Mouse (Mus musculus) left cerebral cortex, adult 2 months (tissue): ENCODE results near the gene Ctdspl2. TPM values are rescaled to one million over a fixed set of nuclear protein-coding genes. Genes with fewer than 3 reads are reported as not detected.
A peak's percentile ranks its signal among the peaks of the same experiment; 100 is the strongest.
"Not testable (repeated sequence)": the region's sequence is repeated elsewhere in the genome, so short reads cannot be mapped to it uniquely, and the experiment has no call there.

Experiments used
- DNase-seq, 2 experiments: peaks; one replicate each; pipeline ENCODE4 v3.0.0; 2021 to 2022; ENCODE audit warnings: low spot score in 2 of 2, mixed read lengths in 1 of 2; ENCODE audit errors: extremely low spot score in 1 of 2
- H3K27ac ChIP-seq: fragments of 200-600 bp; 2 replicates; pipeline ENCODE4 v1.8.1; 2022
- H3K4me3 ChIP-seq: fragments of 200-600 bp; 2 replicates; pipeline ENCODE4 v1.8.1; 2022
- CTCF ChIP-seq: fragments of 200-600 bp; IDR thresholded peaks from 2 replicates; pipeline ENCODE4 v1.8.1; 2022; ENCODE audit warnings: antibody characterized with exemption, mild to moderate bottlenecking, moderate library complexity
- intact Hi-C: fragments of 180-260 bp; cut with DNase I; formaldehyde crosslinking; loops from one replicate; pipeline ENCODE4 v1.15.1; 2025
- long read RNA-seq, 2 experiments: library from polyadenylated mRNA; stranded (forward); transcript quantifications; one replicate each; pipeline ENCODE4 v2.0.0; 2021; ENCODE audit warnings: borderline mapping rate in 2 of 2
- total RNA-seq, 2 experiments: library from RNA; stranded (reverse); gene quantifications; 2 replicates each; pipeline ENCODE4 v1.2.3; 2021

Ctdspl2 gene
- total RNA-seq, result 10 to 100 TPM; 33.2 to 34.2 TPM
- long read RNA-seq, experiment 1, full-length matches to known transcripts, result 20 of 28 reads
- long read RNA-seq, experiment 1, partial matches to known transcripts, result 2 of 28 reads
- long read RNA-seq, experiment 1, other reads (novel, unspliced or antisense), result 6 of 28 reads
- long read RNA-seq, experiment 2, full-length matches to known transcripts, result 10 of 16 reads
- long read RNA-seq, experiment 2, partial matches to known transcripts, result 1 of 16 reads
- long read RNA-seq, experiment 2, other reads (novel, unspliced or antisense), result 5 of 16 reads

GRCm38 (mm10) chr2:121955765-121956223, at the start of gene Ctdspl2, which contains the start of gene Mageb3:
Gene Ctdspl2 (plus strand): TSS chr2:121956001.
Gene Mageb3 (minus strand): TSS chr2:121956092.
- intact Hi-C loops, result loop anchor here (1.0 kb wide), 1 partner anchor 88 kb away; no protein-coding TSS in a partner anchor
- H3K27ac ChIP-seq, result peak within 1 kb of the TSS; percentile 95
- H3K4me3 ChIP-seq, result peak within 1 kb of the TSS; percentile 96
- peak; percentile 5; the same call in 1 of the 2 replicates for TF ChIP-seq CTCF
- peak; percentile 92 to 94 for DNase-seq

- DNase-seq, result no peak
- intact Hi-C loops, result no loop called here
- peak; percentile 23 for TF ChIP-seq CTCF
- Histone ChIP-seq H3K4me3 (no peak overlapping the region), H3K27ac (no peak overlapping the region)
These were observed 45.8 kb upstream of the Ctdspl2 start for GRCm38 (mm10) chr2:121909975-121910374.

GRCm38 (mm10) chr2:121916047-121916970, 39.5 kb upstream of the Ctdspl2 start:
- no peak for TF ChIP-seq CTCF
- no peak for DNase-seq
- H3K27ac ChIP-seq, result no peak overlapping the region; the same call in 1 of the 2 replicates
- intact Hi-C loops, result no loop called here
- no peak overlapping the region for H3K4me3 ChIP-seq

- H3K27ac ChIP-seq, DNase-seq, intact Hi-C loops, H3K4me3 ChIP-seq: not testable (repeated sequence)
These were observed 18.2 kb upstream of the Ctdspl2 start for GRCm38 (mm10) chr2:121937624-121938023.

GRCm38 (mm10) chr2:121943364-121943763, 12.4 kb upstream of the Ctdspl2 start:
- Histone ChIP-seq H3K4me3 (no peak overlapping the region), H3K27ac (no peak overlapping the region)
- intact Hi-C loops, result no loop called here
- no peak for TF ChIP-seq CTCF
- no peak for DNase-seq

- Histone ChIP-seq H3K4me3 (peak overlapping the region; percentile 96), H3K27ac (peak overlapping the region; percentile 95)
- intact Hi-C loops, result no loop called here
- DNase-seq, result no peak
- TF ChIP-seq CTCF, result no peak
These were observed 687 bp upstream of the Ctdspl2 start for GRCm38 (mm10) chr2:121954971-121955656.

GRCm38 (mm10) chr2:121956224-121957018, 620 bp downstream of the Ctdspl2 start:
- intact Hi-C loops, result loop anchor here (1.0 kb wide), 1 partner anchor 89 kb away; no protein-coding TSS in a partner anchor

GRCm38 (mm10) chr2:121957216-121957792, 1.5 kb downstream of the Ctdspl2 start:
- DNase-seq, result no peak
- intact Hi-C loops, result no loop called here
- no peak for TF ChIP-seq CTCF
- H3K4me3 ChIP-seq, result peak overlapping the region; percentile 96
- no peak overlapping the region; the same call in 1 of the 2 replicates for H3K27ac ChIP-seq

More at GRCm38 (mm10) chr2:121956224-121957018, 620 bp downstream of the Ctdspl2 start:
- H3K27ac ChIP-seq, result peak overlapping the region; percentile 95
- peak; percentile 95 to 96 for DNase-seq
- no peak for TF ChIP-seq CTCF
- H3K4me3 ChIP-seq, result peak overlapping the region; percentile 96

GRCm38 (mm10) chr2:121995738-121996137, 39.9 kb downstream of the Ctdspl2 start:
- no peak for DNase-seq
- intact Hi-C loops, result no loop called here

GRCm38 (mm10) chr2:122008832-122009231, 53.0 kb downstream of the Ctdspl2 start:
- Histone ChIP-seq H3K4me3 (no peak overlapping the region), H3K27ac (no peak overlapping the region)
- intact Hi-C loops, result no loop called here
- no peak for DNase-seq
- no peak for TF ChIP-seq CTCF

More at GRCm38 (mm10) chr2:121995738-121996137, 39.9 kb downstream of the Ctdspl2 start:
- TF ChIP-seq CTCF, result peak; percentile 60
- H3K4me3 ChIP-seq, result no peak overlapping the region
- H3K27ac ChIP-seq, result no peak overlapping the region
